Mouse (Mus musculus): Measurements from ENCODE around the gene Comt. TPM values are rescaled to one million over a fixed set of nuclear protein-coding genes. Genes with fewer than 3 reads are reported as not detected.
A peak's percentile ranks its signal among the peaks of the same experiment; 100 is the strongest.

Gene Comt
- polyA plus RNA-seq, 1 experiment from 2014 or later: 112 TPM

DNA sequence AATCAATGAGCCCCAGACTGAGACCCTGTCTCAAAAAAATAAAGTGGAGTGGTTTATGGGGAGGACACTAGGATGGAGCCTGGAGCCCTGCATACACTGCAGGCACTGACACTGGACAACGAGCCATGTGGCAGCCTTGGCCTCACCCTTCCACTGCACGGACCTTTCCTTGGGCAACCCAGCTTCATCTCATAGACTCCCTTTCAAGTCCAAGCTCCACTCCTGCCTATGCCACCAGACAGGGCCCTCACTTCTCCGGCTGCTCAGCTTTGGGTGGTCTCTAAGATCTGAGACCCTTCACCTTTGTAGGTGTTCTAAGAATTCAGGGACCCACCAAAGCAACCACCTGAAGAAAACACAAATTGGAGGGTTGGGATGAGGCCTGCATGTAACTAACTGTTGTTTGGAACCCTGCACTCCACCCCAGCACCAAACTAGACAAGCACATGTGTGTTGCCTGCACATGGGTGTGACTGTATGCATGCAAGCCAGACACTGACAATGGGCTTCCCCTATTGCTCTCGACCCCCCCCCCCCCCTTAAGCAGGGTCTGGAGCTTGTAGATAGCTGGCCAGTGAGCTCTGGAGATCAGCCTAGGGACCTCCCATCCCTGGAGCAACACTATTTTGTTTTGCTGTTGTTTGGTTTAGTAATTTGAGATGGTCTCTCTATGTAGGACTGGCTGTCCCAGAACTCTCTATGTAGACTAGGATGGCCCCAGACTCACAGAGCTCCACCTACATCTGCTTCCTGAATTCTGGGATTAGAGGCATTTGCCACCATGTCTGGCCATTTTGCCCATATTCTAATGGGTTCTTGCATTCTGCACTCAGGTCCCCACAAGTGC is 7.7 kb downstream of the Comt start:
- Histone ChIP-seq H3K9me3 (ENCODE audit: control insufficient read depth, low read length) (no peaks in the 10 kb centered on the region), H3K9ac (ENCODE audit: low read length) (no peak overlapping the region), H3K4me1 (ENCODE audit: control insufficient read depth in 2 of 2, insufficient read depth in 2 of 2, low read length in 2 of 2) (peaks cover 5 to 19% of the 10 kb centered on the region in 2 experiments; a peak in 3 of 4 replicates), H3K4me2 (ENCODE audit: low read length) (no peak overlapping the region), H3K27me3 (ENCODE audit: control insufficient read depth, insufficient read depth, low read length) (no peaks in the 10 kb centered on the region), H3K36me3 (ENCODE audit: control insufficient read depth, insufficient read depth, low read length) (peaks cover 66% of the 10 kb centered on the region), H3K4me3 (ENCODE audit: control insufficient read depth in 1 of 2, insufficient read depth in 1 of 2, low read depth in 1 of 2, low read length in 2 of 2) (no peak overlapping the region), H3K27ac (replicated peaks in 1 of 2; ENCODE audit: control insufficient read depth in 1 of 2, insufficient read depth in 1 of 2, low read depth in 2 of 2, low read length in 2 of 2) (no peak overlapping the region)
- no peak for ATAC-seq (ENCODE audit: insufficient number of reproducible peaks, insufficient read depth, low FRiP score, low read depth)
- WGBS: 81% methylated on average over 4 of the region's 4 CpGs

GRCm38 (mm10) chr16:18417491-18417890 is 9.2 kb downstream of the Comt start:
- Histone ChIP-seq H3K4me1 (ENCODE audit: control insufficient read depth in 2 of 2, insufficient read depth in 2 of 2, low read length in 2 of 2) (peaks cover 4 to 10% of the 10 kb centered on the region in 2 experiments; a peak in 1 of 4 replicates), H3K27ac (replicated peaks in 1 of 2; ENCODE audit: control insufficient read depth in 1 of 2, insufficient read depth in 1 of 2, low read depth in 2 of 2, low read length in 2 of 2) (no peak overlapping the region), H3K36me3 (ENCODE audit: control insufficient read depth, insufficient read depth, low read length) (peaks cover 65% of the 10 kb centered on the region), H3K27me3 (ENCODE audit: control insufficient read depth, insufficient read depth, low read length) (no peaks in the 10 kb centered on the region), H3K9ac (ENCODE audit: low read length) (no peak overlapping the region), H3K4me3 (ENCODE audit: control insufficient read depth in 1 of 2, insufficient read depth in 1 of 2, low read depth in 1 of 2, low read length in 2 of 2) (no peak overlapping the region), H3K9me3 (ENCODE audit: control insufficient read depth, low read length) (no peaks in the 10 kb centered on the region), H3K4me2 (ENCODE audit: low read length) (no peak overlapping the region)
- no peak for ATAC-seq (ENCODE audit: insufficient number of reproducible peaks, insufficient read depth, low FRiP score, low read depth)
- WGBS: 88% methylated on average over 5 of the region's 5 CpGs

DNA sequence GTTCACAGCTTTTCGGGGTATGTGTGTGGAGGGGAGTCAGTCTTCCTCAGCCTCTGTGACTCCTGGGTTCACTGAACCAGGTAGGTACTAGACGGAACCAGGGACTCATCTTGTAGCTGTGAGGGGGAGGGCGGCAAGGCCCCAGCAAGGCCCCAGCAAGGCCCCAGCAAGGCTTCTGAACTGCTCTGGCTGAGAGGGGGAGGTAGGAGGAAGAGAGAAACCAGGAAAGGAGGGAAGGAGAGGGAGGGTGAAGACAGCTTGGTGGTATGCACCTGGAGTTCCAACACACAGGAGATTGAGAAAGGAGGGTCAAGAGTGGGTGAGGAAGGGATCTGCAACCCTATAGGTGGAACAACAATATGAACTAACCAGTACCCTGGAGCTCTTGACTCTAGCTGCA is 9.8 kb downstream of the Comt start:
- Histone ChIP-seq H3K4me3 (ENCODE audit: control insufficient read depth in 1 of 2, insufficient read depth in 1 of 2, low read depth in 1 of 2, low read length in 2 of 2) (no peak overlapping the region), H3K27me3 (ENCODE audit: control insufficient read depth, insufficient read depth, low read length) (no peaks in the 10 kb centered on the region), H3K9me3 (ENCODE audit: control insufficient read depth, low read length) (no peaks in the 10 kb centered on the region), H3K36me3 (ENCODE audit: control insufficient read depth, insufficient read depth, low read length) (peaks cover 63% of the 10 kb centered on the region), H3K4me1 (ENCODE audit: control insufficient read depth in 2 of 2, insufficient read depth in 2 of 2, low read length in 2 of 2) (peaks cover 5 to 12% of the 10 kb centered on the region in 2 experiments; a peak in 2 of 4 replicates), H3K27ac (replicated peaks in 1 of 2; ENCODE audit: control insufficient read depth in 1 of 2, insufficient read depth in 1 of 2, low read depth in 2 of 2, low read length in 2 of 2) (peak overlapping the region; percentile 31 to 46), H3K4me2 (ENCODE audit: low read length) (no peak overlapping the region), H3K9ac (ENCODE audit: low read length) (no peak overlapping the region)
- ATAC-seq (ENCODE audit: insufficient number of reproducible peaks, insufficient read depth, low FRiP score, low read depth): no peak
- 82% methylated on average over 3 of the region's 3 CpGs for WGBS

- no peak overlapping the region for H3K4me3 ChIP-seq (ENCODE audit: control insufficient read depth in 1 of 2, insufficient read depth in 1 of 2, low read depth in 1 of 2, low read length in 2 of 2)
- peaks cover 64% of the 10 kb centered on the region for H3K36me3 ChIP-seq (ENCODE audit: control insufficient read depth, insufficient read depth, low read length)
- H3K4me1 ChIP-seq (ENCODE audit: control insufficient read depth in 2 of 2, insufficient read depth in 2 of 2, low read length in 2 of 2): peaks cover 6 to 14% of the 10 kb centered on the region in 2 experiments; a peak in 2 of 4 replicates
- WGBS: 63% methylated on average over 18 of the region's 18 CpGs
- H3K9me3 ChIP-seq (ENCODE audit: control insufficient read depth, low read length): no peaks in the 10 kb centered on the region
- H3K27me3 ChIP-seq (ENCODE audit: control insufficient read depth, insufficient read depth, low read length): no peaks in the 10 kb centered on the region
- no peak overlapping the region for H3K9ac ChIP-seq (ENCODE audit: low read length)
- no peak for ATAC-seq (ENCODE audit: insufficient number of reproducible peaks, insufficient read depth, low FRiP score, low read depth)
- H3K27ac ChIP-seq (replicated peaks in 1 of 2; ENCODE audit: control insufficient read depth in 1 of 2, insufficient read depth in 1 of 2, low read depth in 2 of 2, low read length in 2 of 2): peak overlapping the region; percentile 31 to 46
- no peak overlapping the region for H3K4me2 ChIP-seq (ENCODE audit: low read length)
Measured at GRCm38 (mm10) chr16:18416094-18416761, 10.4 kb downstream of the Comt start.

DNA sequence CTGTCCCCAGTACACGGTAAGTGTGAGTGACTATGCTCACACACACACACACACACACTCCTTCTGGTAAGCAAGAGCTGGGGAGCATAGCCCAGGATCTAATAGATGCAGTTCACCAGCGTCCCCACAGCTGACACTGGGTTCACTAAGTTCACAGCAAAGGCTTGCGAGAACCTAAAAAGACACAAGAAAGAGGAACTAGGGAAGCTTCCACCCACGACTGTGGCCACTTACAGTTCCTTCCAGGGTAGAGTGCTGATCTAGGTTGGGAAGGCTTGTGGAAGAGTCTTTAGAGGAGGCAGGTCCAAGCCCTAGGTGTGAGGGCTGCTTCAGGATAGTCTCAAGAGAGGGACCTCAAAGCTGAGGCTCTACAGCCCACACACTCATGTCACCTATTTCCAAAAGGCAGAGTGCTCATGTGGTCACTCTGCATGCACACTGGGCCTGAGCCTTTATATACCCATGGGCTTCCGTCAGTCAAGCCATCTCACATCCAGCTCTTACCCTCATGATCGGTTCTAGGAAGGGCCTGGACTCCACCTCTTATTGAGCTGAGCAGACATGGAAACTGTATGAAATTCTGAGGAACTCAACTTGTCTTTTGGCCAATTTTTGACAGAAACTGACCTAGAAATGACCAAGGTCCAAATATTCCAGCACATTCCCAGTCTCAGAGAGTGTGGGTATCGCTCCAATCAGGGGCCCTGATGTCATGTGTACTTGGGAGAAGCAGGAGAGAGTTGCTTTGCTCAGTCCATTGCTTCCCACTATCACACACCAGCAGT is 13.4 kb downstream of the Comt start:
- peaks cover 68% of the 10 kb centered on the region for H3K36me3 ChIP-seq (ENCODE audit: control insufficient read depth, insufficient read depth, low read length)
- ATAC-seq (ENCODE audit: insufficient number of reproducible peaks, insufficient read depth, low FRiP score, low read depth): no peak
- 85% methylated on average over 7 of the region's 7 CpGs for WGBS
- peaks cover 10 to 15% of the 10 kb centered on the region in 2 experiments for H3K4me1 ChIP-seq (ENCODE audit: control insufficient read depth in 2 of 2, insufficient read depth in 2 of 2, low read length in 2 of 2)
- no peak overlapping the region for H3K27ac ChIP-seq (replicated peaks in 1 of 2; ENCODE audit: control insufficient read depth in 1 of 2, insufficient read depth in 1 of 2, low read depth in 2 of 2, low read length in 2 of 2)
- no peaks in the 10 kb centered on the region for H3K27me3 ChIP-seq (ENCODE audit: control insufficient read depth, insufficient read depth, low read length)
- no peak overlapping the region for H3K4me2 ChIP-seq (ENCODE audit: low read length)
- no peaks in the 10 kb centered on the region for H3K9me3 ChIP-seq (ENCODE audit: control insufficient read depth, low read length)
- no peak overlapping the region for H3K9ac ChIP-seq (ENCODE audit: low read length)
- H3K4me3 ChIP-seq (ENCODE audit: control insufficient read depth in 1 of 2, insufficient read depth in 1 of 2, low read depth in 1 of 2, low read length in 2 of 2): no peak overlapping the region

DNA sequence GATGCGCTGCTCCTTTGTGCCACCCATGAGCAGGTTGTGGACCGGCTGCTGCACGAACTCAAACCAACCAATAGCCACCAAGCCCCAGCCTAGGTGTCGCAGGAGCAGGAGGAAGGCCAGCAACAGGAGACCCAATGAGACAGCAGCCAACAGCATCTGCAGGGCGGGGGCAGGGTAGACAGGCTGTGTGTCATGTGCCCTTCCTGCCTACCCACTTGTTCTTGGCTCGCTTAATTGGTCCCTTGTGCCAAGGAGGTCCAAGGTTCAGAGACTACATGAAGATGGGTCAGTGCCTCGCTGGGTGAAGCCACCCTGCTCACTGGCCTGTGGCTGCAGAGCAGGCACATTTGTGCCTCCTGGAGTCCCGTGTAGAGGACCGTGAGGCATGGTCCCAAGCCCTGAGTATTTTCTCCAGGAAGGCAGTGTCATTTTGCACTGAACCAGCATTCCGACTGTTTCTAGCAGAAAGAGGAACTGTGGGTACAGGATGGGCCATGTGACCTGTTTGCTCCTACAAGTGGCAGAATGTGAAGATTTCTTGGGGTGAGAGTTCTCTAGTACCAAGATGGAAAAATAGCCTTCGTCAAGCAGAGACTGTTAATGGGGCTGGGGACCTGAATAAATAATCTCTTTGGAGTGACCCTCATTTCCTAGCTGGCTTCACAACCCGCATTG is 14.7 kb downstream of the Comt start:
- H3K9ac ChIP-seq (ENCODE audit: low read length): no peak overlapping the region
- H3K4me1 ChIP-seq (ENCODE audit: control insufficient read depth in 2 of 2, insufficient read depth in 2 of 2, low read length in 2 of 2): peaks cover 18 to 24% of the 10 kb centered on the region in 2 experiments
- H3K4me2 ChIP-seq (ENCODE audit: low read length): no peak overlapping the region
- H3K9me3 ChIP-seq (ENCODE audit: control insufficient read depth, low read length): no peaks in the 10 kb centered on the region
- no peaks in the 10 kb centered on the region for H3K27me3 ChIP-seq (ENCODE audit: control insufficient read depth, insufficient read depth, low read length)
- H3K36me3 ChIP-seq (ENCODE audit: control insufficient read depth, insufficient read depth, low read length): peaks cover 70% of the 10 kb centered on the region
- no peak for ATAC-seq (ENCODE audit: insufficient number of reproducible peaks, insufficient read depth, low FRiP score, low read depth)
- 79% methylated on average over 12 of the region's 12 CpGs for whole genome bisulfite sequencing
- H3K27ac ChIP-seq (replicated peaks in 1 of 2; ENCODE audit: control insufficient read depth in 1 of 2, insufficient read depth in 1 of 2, low read depth in 2 of 2, low read length in 2 of 2): no peak overlapping the region
- H3K4me3 ChIP-seq (ENCODE audit: control insufficient read depth in 1 of 2, insufficient read depth in 1 of 2, low read depth in 1 of 2, low read length in 2 of 2): no peak overlapping the region
